Mouse (Mus musculus) lung, postnatal 0 days (tissue): ENCODE results near the gene Gpr108. TPM values are rescaled to one million over a fixed set of nuclear protein-coding genes. Genes with fewer than 3 reads are reported as not detected.

Source experiments
- ATAC-seq: fragments of 200-750 bp; cut with Nextera tagmentation; 2 replicates; pipeline ENCODE4 v1.8.0; 2017; ENCODE audit warnings: moderate library complexity
- DNase-seq: peaks from one replicate; pipeline ENCODE4 v3.0.0-alpha.2; 2016; ENCODE audit warnings: low spot score
- H3K27ac ChIP-seq: fragments of 300-500 bp; sonication (generic); 2 replicates; pipeline ENCODE4 v1.5.1; 2014; ENCODE audit warnings: antibody characterized with exemption, mild to moderate bottlenecking, low read length, mixed read lengths
- H3K27me3 ChIP-seq: fragments of 300-500 bp; sonication (generic); replicated peaks from 2 replicates; pipeline ENCODE4 v1.6.1; 2014; ENCODE audit warnings: low read length, mixed read lengths; ENCODE audit not compliant: insufficient read depth
- H3K36me3 ChIP-seq: fragments of 300-500 bp; sonication (generic); 2 replicates; pipeline ENCODE4 v1.6.1; 2014; ENCODE audit warnings: low read length, mixed read lengths; ENCODE audit not compliant: insufficient read depth
- H3K4me1 ChIP-seq: fragments of 300-500 bp; sonication (generic); 2 replicates; pipeline ENCODE4 v1.6.1; 2014; ENCODE audit warnings: antibody characterized with exemption, low read depth, low read length, mixed read lengths; ENCODE audit not compliant: insufficient read depth
- H3K4me2 ChIP-seq: fragments of 300-500 bp; sonication (generic); replicated peaks from 2 replicates; pipeline ENCODE4 v1.6.1; 2014; ENCODE audit warnings: low read depth, mild to moderate bottlenecking, low read length, moderate library complexity, mixed read lengths
- H3K4me3 ChIP-seq: fragments of 300-500 bp; sonication (generic); 2 replicates; pipeline ENCODE4 v1.5.1; 2014; ENCODE audit warnings: low read depth, low read length
- H3K9ac ChIP-seq: fragments of 300-500 bp; sonication (generic); replicated peaks from 2 replicates; pipeline ENCODE4 v1.6.1; 2014; ENCODE audit warnings: low read depth, mild to moderate bottlenecking
- H3K9me3 ChIP-seq: fragments of 300-500 bp; sonication (generic); 2 replicates; pipeline ENCODE4 v1.6.1; 2016; ENCODE audit warnings: low read length, mixed read lengths
- CTCF ChIP-seq: IDR thresholded peaks from 2 replicates; pipeline ENCODE4 v1.5.1; 2016; ENCODE audit warnings: antibody characterized with exemption, mild to moderate bottlenecking
- EP300 ChIP-seq: IDR thresholded peaks from 2 replicates; pipeline ENCODE4 v1.6.1; 2016; ENCODE audit warnings: antibody characterized with exemption, mild to moderate bottlenecking, control low read depth
- WGBS: fragments of 180-500 bp; shearing (Covaris S2); extraction: QIAGEN DNeasy Blood & Tissue Kit; methylation state at CpG from one replicate; pipeline ENCODE4 v1.1.7; 2014; 5-methylcytosine and 5-hydroxymethylcytosine counted together
- polyA plus RNA-seq: library from polyadenylated mRNA; unstranded; fragments of >200 nt; fragmentation: Nextera tagmentation; extraction: Ambion mirVana; gene quantifications from 2 replicates; pipeline ENCODE4 v1.2.1, GENCODE M21; 2015

Gene Gpr108
- polyA plus RNA-seq, 1 experiment from 2014 or later, result 48.4 TPM

GRCm38 (mm10) chr17:57245311-57245929 is 2.8 kb downstream of the Gpr108 start:
- H3K4me3 ChIP-seq, result no peak overlapping the region
- no peak overlapping the region for H3K27ac ChIP-seq
- WGBS, result 89% methylated on average over 10 of the region's 10 CpGs
- H3K9ac ChIP-seq, result no peak overlapping the region
- no peaks in the 10 kb centered on the region for H3K27me3 ChIP-seq
- TF ChIP-seq CTCF (no peak), EP300 (no peak)
- 0 out of 2 replicates have a peak, but pooled peaks cover 6% of the 10 kb centered on the region for H3K4me1 ChIP-seq
- no peak overlapping the region for H3K4me2 ChIP-seq
- H3K36me3 ChIP-seq, result peaks cover 8% of the 10 kb centered on the region
- ATAC-seq (no peak), DNase-seq (no peak)
- no peaks in the 10 kb centered on the region for H3K9me3 ChIP-seq

GRCm38 (mm10) chr17:57243650-57244370 is 4.4 kb downstream of the Gpr108 start:
- H3K27me3 ChIP-seq, result no peaks in the 10 kb centered on the region
- no peak overlapping the region for H3K4me2 ChIP-seq
- H3K4me3 ChIP-seq, result no peak overlapping the region
- H3K36me3 ChIP-seq, result peaks cover 8% of the 10 kb centered on the region
- no peak overlapping the region for H3K9ac ChIP-seq
- H3K4me1 ChIP-seq, result 0 out of 2 replicates have a peak, but pooled peaks cover 6% of the 10 kb centered on the region
- DNase-seq (no peak), ATAC-seq (no peak)
- 67% methylated on average over 10 of the region's 10 CpGs for WGBS
- no peak for TF ChIP-seq CTCF
- TF ChIP-seq EP300, result no peak
- no peak overlapping the region for H3K27ac ChIP-seq
- H3K9me3 ChIP-seq, result no peaks in the 10 kb centered on the region

GRCm38 (mm10) chr17:57237181-57237580 is 11.1 kb downstream of the Gpr108 start:
- H3K4me3 ChIP-seq, result no peak overlapping the region
- TF ChIP-seq EP300, result no peak
- no peak for TF ChIP-seq CTCF
- H3K9ac ChIP-seq, result no peak overlapping the region
- H3K4me2 ChIP-seq, result no peak overlapping the region
- no peaks in the 10 kb centered on the region for H3K4me1 ChIP-seq
- peaks cover 20% of the 10 kb centered on the region; the same call in 1 of the 2 replicates for H3K36me3 ChIP-seq
- DNase-seq, result no peak
- 90% methylated on average over 9 of the region's 9 CpGs for WGBS
- ATAC-seq, result no peak
- H3K27me3 ChIP-seq, result no peaks in the 10 kb centered on the region
- no peak overlapping the region for H3K27ac ChIP-seq
- no peaks in the 10 kb centered on the region for H3K9me3 ChIP-seq

- H3K36me3 ChIP-seq, result peaks cover 20% of the 10 kb centered on the region; the same call in 1 of the 2 replicates
- no peak overlapping the region for H3K27ac ChIP-seq
- no peaks in the 10 kb centered on the region for H3K27me3 ChIP-seq
- no peak overlapping the region for H3K9ac ChIP-seq
- ATAC-seq (no peak), DNase-seq (no peak)
- TF ChIP-seq CTCF (no peak), EP300 (no peak)
- H3K4me3 ChIP-seq, result no peak overlapping the region
- 95% methylated on average over 5 of the region's 5 CpGs for whole genome bisulfite sequencing
- 0 out of 2 replicates have a peak, but pooled peaks cover 7% of the 10 kb centered on the region for H3K4me1 ChIP-seq
- no peaks in the 10 kb centered on the region for H3K9me3 ChIP-seq
- no peak overlapping the region for H3K4me2 ChIP-seq
Measured at GRCm38 (mm10) chr17:57235803-57236202, 12.4 kb downstream of the Gpr108 start.

- Histone ChIP-seq H3K4me1 (0 out of 2 replicates have a peak, but pooled peaks cover 10% of the 10 kb centered on the region), H3K9ac (no peak overlapping the region), H3K27me3 (no peaks in the 10 kb centered on the region), H3K27ac (no peak overlapping the region), H3K4me3 (no peak overlapping the region), H3K36me3 (peaks cover 20% of the 10 kb centered on the region; the same call in 1 of the 2 replicates), H3K4me2 (no peak overlapping the region), H3K9me3 (no peaks in the 10 kb centered on the region)
- TF ChIP-seq CTCF (no peak), EP300 (no peak)
- no peak for DNase-seq
- no peak for ATAC-seq
- 77% methylated on average over 12 of the region's 12 CpGs for WGBS
Measured at GRCm38 (mm10) chr17:57234254-57234928, 13.9 kb downstream of the Gpr108 start.

- 0 out of 2 replicates have a peak, but pooled peaks cover 10% of the 10 kb centered on the region for H3K4me1 ChIP-seq
- no peak for ATAC-seq
- 29% methylated on average over 7 of the region's 7 CpGs for WGBS
- H3K4me3 ChIP-seq, result no peak overlapping the region
- H3K27ac ChIP-seq, result no peak overlapping the region
- DNase-seq, result no peak
- peaks cover 15% of the 10 kb centered on the region; the same call in 1 of the 2 replicates for H3K36me3 ChIP-seq
- TF ChIP-seq CTCF, result no peak
- TF ChIP-seq EP300, result no peak
- H3K9ac ChIP-seq, result no peak overlapping the region
- H3K27me3 ChIP-seq, result no peaks in the 10 kb centered on the region
- no peak overlapping the region for H3K4me2 ChIP-seq
- no peaks in the 10 kb centered on the region for H3K9me3 ChIP-seq
Measured at GRCm38 (mm10) chr17:57233038-57233437, 15.2 kb downstream of the Gpr108 start.
